Mouse (Mus musculus): ENCODE results near the gene Olfr209.

DNA sequence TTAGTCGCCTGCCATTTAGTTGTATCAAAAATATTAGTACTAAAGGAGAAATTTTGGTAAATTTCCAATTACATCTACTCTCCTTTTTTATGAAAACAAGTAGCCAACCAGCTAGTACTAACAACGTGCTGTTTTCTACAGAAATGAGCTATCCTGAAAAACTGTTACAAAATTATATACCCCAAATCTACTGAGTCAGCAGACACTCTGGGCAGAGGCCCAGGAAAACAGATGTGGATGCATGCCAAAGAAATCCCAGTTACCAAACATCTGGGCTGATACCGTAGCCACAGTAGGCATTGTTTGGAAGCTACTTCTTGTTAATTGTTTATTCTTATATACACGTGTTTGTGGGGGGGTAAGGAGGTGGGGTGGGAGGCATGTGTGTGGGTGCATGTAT is 49.7 kb upstream of the Olfr209 start:
- TF ChIP-seq POLR2A (IDR thresholded peaks at IDR 0.05; ENCODE audit: borderline replicate concordance, insufficient read depth, low read length): no peak
- no peak for TF ChIP-seq CTCF (IDR thresholded peaks at IDR 0.05; ENCODE audit: borderline replicate concordance, insufficient read depth, low read depth, low read length)

Measured in cerebellum, adult 2 months (tissue).